Mouse (Mus musculus) spleen, adult 18-20 months (tissue): ENCODE data around the gene Cytl1.

ENCODE experiments used
- DNase-seq, 2 experiments: peaks; one replicate each; pipeline ENCODE4 v3.0.0; 2022; ENCODE audit warnings: mixed read lengths in 2 of 2

The Cytl1 gene

GRCm38 (mm10) chr5:37735224-37735623, at the start of gene Cytl1:
TSS of gene Cytl1 (plus strand) at chr5:37735519.
- DNase-seq: no peak

GRCm38 (mm10) chr5:37692759-37693158, 42.6 kb upstream of the Cytl1 start:
- no peak for DNase-seq

- no peak for DNase-seq
Measured at GRCm38 (mm10) chr5:37695773-37696172, 39.5 kb upstream of the Cytl1 start.

- DNase-seq: no peak
Measured at GRCm38 (mm10) chr5:37697286-37697685, 38.0 kb upstream of the Cytl1 start.

GRCm38 (mm10) chr5:37699757-37700156, 35.6 kb upstream of the Cytl1 start:
- no peak for DNase-seq

GRCm38 (mm10) chr5:37704962-37705361, 30.4 kb upstream of the Cytl1 start:
- no peak for DNase-seq

- DNase-seq: no peak
Measured at GRCm38 (mm10) chr5:37708124-37708523, 27.2 kb upstream of the Cytl1 start.

- DNase-seq: no peak
Measured at GRCm38 (mm10) chr5:37709257-37709904, 25.9 kb upstream of the Cytl1 start.

- DNase-seq: no peak
Measured at GRCm38 (mm10) chr5:37716505-37717372, 18.6 kb upstream of the Cytl1 start, which contains the start of gene Stk32b. TSS of gene Stk32b (minus strand) at chr5:37717171.

GRCm38 (mm10) chr5:37717384-37717963, 17.8 kb upstream of the Cytl1 start:
- DNase-seq: no peak

- DNase-seq: no peak
Measured at GRCm38 (mm10) chr5:37720670-37721069, 14.6 kb upstream of the Cytl1 start.

GRCm38 (mm10) chr5:37725220-37725886, 10.0 kb upstream of the Cytl1 start:
- DNase-seq: no peak

- no peak for DNase-seq
Measured at GRCm38 (mm10) chr5:37730781-37731180, 4.5 kb upstream of the Cytl1 start.

- no peak for DNase-seq
Measured at GRCm38 (mm10) chr5:37736213-37736612, 894 bp downstream of the Cytl1 start.

GRCm38 (mm10) chr5:37743889-37744707, 8.8 kb downstream of the Cytl1 start:
- no peak for DNase-seq

- DNase-seq: no peak
Measured at GRCm38 (mm10) chr5:37752027-37752967, 17.0 kb downstream of the Cytl1 start.

- no peak for DNase-seq
Measured at GRCm38 (mm10) chr5:37753366-37753765, 18.0 kb downstream of the Cytl1 start.

GRCm38 (mm10) chr5:37762046-37762445, 26.7 kb downstream of the Cytl1 start:
- no peak for DNase-seq

GRCm38 (mm10) chr5:37765851-37766250, 30.5 kb downstream of the Cytl1 start:
- DNase-seq: no peak

- no peak for DNase-seq
Measured at GRCm38 (mm10) chr5:37767231-37767630, 31.9 kb downstream of the Cytl1 start.

GRCm38 (mm10) chr5:37769031-37769430, 33.7 kb downstream of the Cytl1 start:
- DNase-seq: no peak
